Mouse (Mus musculus): ENCODE data around the gene Phldb2. TPM values are rescaled to one million over a fixed set of nuclear protein-coding genes. Genes with fewer than 3 reads are reported as not detected.

Gene Phldb2
- total RNA-seq, 2 experiments from 2014 or later = 4.4 to 5.4 TPM

DNA sequence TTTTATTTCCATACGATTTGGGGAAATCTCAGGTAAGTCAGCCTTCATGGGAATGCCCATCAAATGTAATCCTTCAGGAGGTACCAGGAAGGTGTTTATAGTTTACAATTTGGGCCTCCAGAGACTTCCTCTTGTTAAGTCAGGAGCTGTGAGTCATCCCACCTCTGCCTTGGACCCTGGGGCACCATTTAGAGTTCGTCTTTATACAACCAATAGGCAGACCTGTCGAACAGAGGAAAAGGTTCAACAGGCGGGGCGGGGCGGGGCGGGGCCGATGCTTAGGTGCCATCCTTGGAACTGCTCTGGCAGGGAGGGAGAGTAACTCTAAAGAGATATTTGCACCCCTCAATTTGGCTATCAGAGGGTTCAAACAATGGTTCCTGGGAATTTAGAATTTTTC, 49.8 kb downstream of the Phldb2 start:
- Histone ChIP-seq H3K4me3 (no peak overlapping the region), H3K27ac (no peak overlapping the region)
- no peak for TF ChIP-seq CTCF (conservative IDR thresholded peaks at IDR 0.05)
- no peak for DNase-seq (ENCODE audit: low spot score in 2 of 2)

GRCm38 (mm10) chr16:45898459-45898858, 54.9 kb downstream of the Phldb2 start:
- Histone ChIP-seq H3K4me3 (no peak overlapping the region), H3K27ac (no peak overlapping the region)
- no peak for DNase-seq (ENCODE audit: low spot score in 2 of 2)
- TF ChIP-seq CTCF (conservative IDR thresholded peaks at IDR 0.05) = no peak

DNA sequence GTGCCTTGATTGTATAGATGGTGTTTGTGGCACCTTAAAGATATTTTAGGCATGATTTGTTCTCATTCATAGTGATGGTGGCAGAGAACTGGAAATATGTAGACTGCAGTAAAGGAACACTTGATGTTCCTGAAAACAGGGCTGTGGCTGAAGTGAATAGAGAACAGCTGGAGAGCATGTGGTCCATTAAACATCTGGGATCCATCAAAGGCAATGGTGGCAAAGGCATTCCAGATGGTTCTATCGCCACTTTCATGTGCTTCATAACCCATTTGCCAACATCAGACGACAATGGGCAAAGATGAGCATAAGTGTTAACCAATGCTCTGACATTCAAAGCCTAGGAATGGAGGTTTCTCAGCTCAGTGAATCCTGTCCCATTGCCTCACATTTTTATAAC, 56.8 kb downstream of the Phldb2 start:
- H3K27ac ChIP-seq = no peak overlapping the region
- no peak for TF ChIP-seq CTCF (conservative IDR thresholded peaks at IDR 0.05)
- no peak overlapping the region for H3K4me3 ChIP-seq
- no peak for DNase-seq (ENCODE audit: low spot score in 2 of 2)

GRCm38 (mm10) chr16:45894998-45895397, 58.4 kb downstream of the Phldb2 start:
- no peak overlapping the region for H3K27ac ChIP-seq
- no peak overlapping the region for H3K4me3 ChIP-seq
- no peak for TF ChIP-seq CTCF (conservative IDR thresholded peaks at IDR 0.05)
- DNase-seq (ENCODE audit: low spot score in 2 of 2) = no peak

GRCm38 (mm10) chr16:45893796-45894195, 59.6 kb downstream of the Phldb2 start:
- Histone ChIP-seq H3K4me3 (no peak overlapping the region), H3K27ac (no peak overlapping the region)
- no peak for TF ChIP-seq CTCF (conservative IDR thresholded peaks at IDR 0.05)
- DNase-seq (ENCODE audit: low spot score in 2 of 2) = no peak

DNA sequence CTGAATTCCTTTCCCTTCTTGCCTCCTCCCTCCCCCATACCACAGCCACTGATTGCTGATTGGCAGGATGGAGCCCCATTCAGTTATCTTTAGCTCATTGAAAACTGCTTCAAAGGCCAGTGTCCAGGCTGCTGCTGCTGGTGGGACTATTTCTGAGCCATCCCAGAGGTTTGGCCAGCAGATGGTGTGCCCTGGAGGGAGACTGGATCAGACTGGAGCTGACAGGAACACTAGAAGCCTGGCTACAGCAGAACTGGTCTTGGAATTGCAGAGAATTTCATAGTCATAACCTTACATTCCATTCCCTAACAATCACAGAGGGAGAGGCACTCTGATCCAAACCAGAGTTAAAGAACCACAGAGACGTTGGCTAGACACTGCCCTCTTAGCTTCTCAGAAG, 60.5 kb downstream of the Phldb2 start:
- H3K27ac ChIP-seq = no peak overlapping the region
- no peak overlapping the region for H3K4me3 ChIP-seq
- no peak for DNase-seq (ENCODE audit: low spot score in 2 of 2)
- no peak for TF ChIP-seq CTCF (conservative IDR thresholded peaks at IDR 0.05)

- no peak for DNase-seq (ENCODE audit: low spot score in 2 of 2)
- no peak for TF ChIP-seq CTCF (conservative IDR thresholded peaks at IDR 0.05)
- Histone ChIP-seq H3K4me3 (no peak overlapping the region), H3K27ac (no peak overlapping the region)
Measured at GRCm38 (mm10) chr16:45890471-45891200, 62.8 kb downstream of the Phldb2 start.

DNA sequence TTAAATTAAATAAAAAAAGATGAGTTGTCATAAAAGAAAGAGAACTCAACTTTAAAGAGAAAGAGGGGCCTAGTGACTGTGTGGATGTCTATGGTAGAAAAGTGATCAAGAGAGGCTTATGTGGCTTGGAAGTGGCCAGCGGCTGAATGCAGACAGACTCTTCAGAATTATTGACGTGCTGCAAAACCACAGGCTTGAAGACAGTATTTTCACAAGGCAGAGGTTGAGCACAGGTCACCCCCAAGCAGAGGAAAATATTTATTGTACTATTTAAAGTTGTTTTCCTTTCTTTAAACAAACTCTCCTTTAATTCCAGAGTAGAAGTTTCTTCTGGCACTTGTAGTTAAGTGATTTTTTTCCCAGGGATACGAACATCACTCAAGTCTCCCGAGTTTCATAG, 63.8 kb downstream of the Phldb2 start:
- TF ChIP-seq CTCF (conservative IDR thresholded peaks at IDR 0.05) = no peak
- no peak overlapping the region for H3K27ac ChIP-seq
- H3K4me3 ChIP-seq = no peak overlapping the region
- no peak for DNase-seq (ENCODE audit: low spot score in 2 of 2)

DNA sequence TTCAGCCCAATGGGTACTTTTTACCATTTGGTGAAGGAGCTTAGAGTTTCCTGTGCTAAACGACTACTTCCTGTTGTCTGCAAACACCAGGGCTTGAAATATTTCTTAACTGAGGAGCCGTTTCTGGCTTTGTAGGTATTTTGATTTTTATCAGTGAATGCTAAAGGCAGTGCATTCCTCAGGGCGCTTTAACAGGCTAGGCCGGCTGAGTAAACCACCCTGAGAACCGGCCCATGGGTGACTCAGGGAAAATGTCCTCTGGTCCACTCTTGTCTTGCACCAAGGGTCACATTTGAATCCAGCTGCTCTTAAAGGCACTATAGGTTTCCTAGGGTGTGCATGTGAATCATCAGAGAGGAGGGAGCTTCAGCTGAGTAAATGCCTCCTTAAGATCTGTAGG, 66.8 kb downstream of the Phldb2 start:
- no peak overlapping the region for H3K4me3 ChIP-seq
- no peak for TF ChIP-seq CTCF (conservative IDR thresholded peaks at IDR 0.05)
- H3K27ac ChIP-seq = no peak overlapping the region
- no peak for DNase-seq (ENCODE audit: low spot score in 2 of 2)

GRCm38 (mm10) chr16:45884194-45884593, 69.2 kb downstream of the Phldb2 start:
- no peak for TF ChIP-seq CTCF (conservative IDR thresholded peaks at IDR 0.05)
- DNase-seq (ENCODE audit: low spot score in 2 of 2) = no peak
- H3K4me3 ChIP-seq = no peak overlapping the region
- H3K27ac ChIP-seq = no peak overlapping the region

- no peak for DNase-seq (ENCODE audit: low spot score in 2 of 2)
- Histone ChIP-seq H3K4me3 (no peak overlapping the region), H3K27ac (no peak overlapping the region)
- no peak for TF ChIP-seq CTCF (conservative IDR thresholded peaks at IDR 0.05)
Measured at GRCm38 (mm10) chr16:45881177-45881832, 72.1 kb downstream of the Phldb2 start.

GRCm38 (mm10) chr16:45880101-45880751, 73.2 kb downstream of the Phldb2 start:
- no peak for TF ChIP-seq CTCF (conservative IDR thresholded peaks at IDR 0.05)
- Histone ChIP-seq H3K4me3 (no peak overlapping the region), H3K27ac (no peak overlapping the region)
- no peak for DNase-seq (ENCODE audit: low spot score in 2 of 2)

DNA sequence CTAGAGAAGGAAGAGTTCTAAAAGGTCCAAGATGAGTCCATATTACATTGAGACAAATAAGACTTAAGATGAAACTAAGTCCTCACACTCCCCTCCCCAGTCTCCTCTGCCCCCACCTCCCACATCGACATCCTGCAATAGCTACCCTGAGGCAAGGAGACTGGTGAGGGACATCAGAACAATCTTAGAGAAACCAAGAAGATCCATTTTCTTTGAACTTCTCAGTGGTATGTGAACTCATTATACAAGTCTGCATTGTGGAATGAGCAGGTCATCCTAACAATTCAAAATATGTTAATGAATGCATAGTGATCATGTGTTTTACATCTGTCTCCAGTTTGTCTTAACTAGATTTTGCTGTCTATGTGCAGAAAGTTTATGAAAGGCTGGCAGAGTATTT, 75.7 kb downstream of the Phldb2 start:
- DNase-seq (ENCODE audit: low spot score in 2 of 2) = no peak
- Histone ChIP-seq H3K27ac (no peak overlapping the region), H3K4me3 (no peak overlapping the region)
- no peak for TF ChIP-seq CTCF (conservative IDR thresholded peaks at IDR 0.05)
